Mouse (Mus musculus): ENCODE results near the gene Nos3.

The Nos3 gene

DNA sequence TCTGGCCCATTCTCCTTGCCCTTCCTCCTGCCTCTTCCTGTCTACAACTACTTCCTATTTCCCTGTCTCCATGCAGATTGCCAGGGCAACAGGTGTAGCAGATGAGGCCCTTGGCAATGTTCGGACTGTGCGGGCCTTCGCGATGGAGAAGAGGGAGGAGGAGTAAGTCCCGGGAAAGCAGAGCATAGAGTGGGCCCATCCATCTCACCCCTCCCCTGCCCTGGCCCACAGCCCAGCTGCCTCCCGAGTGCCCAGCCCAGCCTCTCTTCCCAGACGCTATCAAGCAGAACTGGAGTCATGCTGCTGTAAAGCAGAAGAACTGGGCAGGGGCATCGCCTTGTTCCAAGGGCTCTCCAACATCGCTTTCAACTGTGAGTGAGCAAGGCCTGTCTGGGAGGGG, 37.4 kb downstream of the Nos3 start:
- no peak for DNase-seq

DNA sequence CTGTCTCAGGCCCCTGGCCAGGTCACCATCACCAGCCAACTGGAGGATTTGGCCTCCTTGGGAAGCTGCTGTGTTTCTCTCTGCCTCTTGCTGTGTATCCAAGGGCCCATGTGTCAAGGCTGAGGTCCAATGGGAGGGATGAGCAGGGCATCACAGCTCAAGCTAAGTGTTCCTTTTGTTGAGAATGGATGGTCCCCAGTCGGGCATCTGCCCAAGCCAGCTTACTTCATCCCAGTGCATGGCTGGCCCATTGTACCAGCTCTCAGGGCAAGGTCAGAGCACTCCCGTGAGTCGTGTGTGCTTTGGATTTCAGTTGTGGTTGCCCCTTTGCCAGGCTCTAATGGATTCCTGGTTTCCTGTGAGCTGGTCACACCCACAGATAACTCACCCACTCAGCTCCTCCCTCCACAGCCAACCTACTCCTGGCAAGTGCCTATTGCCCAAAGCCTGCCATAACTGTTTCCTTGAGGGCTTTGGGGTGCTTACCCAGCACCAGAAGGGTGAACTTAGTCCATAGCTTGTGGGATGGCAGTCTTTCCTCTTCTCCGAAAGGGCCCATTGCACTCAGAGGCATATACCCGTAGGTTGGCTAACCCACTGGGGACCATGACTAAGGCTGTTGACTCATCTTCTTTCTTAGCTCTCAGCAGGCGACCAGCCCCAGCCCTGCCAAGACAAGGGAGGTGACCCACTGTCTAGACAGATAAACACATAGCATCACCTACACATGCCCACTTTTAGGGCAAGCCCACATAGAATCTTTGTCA, 40.2 kb downstream of the Nos3 start:
- no peak for DNase-seq

DNA sequence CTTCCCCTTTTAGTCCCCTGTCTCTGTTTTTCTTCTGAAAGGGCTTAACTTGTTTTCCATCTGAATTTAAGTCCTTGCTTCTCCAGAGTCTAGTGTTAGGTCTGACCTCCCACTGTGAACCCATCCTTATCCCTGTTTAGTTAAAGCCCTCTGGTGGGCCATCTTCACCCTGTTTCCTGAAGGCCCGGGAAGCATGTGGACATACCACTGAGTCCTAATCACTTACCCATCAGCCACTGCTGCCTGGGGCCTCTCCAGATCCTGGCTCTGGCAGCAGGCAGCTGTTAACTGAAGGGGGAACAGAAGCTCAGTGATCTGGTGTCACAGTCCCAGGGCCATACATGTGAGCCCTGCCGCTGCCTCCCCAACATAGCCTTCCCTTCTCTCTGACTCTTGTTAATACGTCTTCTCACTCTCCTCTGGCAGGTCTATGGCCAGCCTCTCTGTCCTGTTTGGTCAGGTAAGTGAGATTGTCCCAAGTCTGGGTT, 40.8 kb downstream of the Nos3 start:
- no peak for DNase-seq

DNA sequence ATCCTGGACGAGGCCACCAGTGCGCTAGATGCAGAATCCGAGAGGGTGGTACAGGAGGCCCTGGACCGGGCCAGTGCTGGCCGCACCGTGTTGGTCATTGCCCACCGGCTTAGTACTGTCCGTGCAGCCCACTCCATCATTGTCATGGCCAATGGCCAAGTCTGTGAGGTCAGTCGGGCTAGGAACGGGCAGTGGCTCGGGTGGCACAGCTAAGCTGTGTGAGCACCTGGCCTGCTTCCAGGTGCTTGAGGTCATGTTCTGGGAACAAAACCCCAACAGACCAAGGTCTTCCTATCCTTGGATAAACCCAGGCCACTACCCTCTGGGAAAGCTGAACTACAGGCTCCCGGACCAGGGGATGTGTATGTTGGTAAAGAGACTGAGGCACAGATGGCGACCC, 44.0 kb downstream of the Nos3 start:
- no peak for DNase-seq

DNA sequence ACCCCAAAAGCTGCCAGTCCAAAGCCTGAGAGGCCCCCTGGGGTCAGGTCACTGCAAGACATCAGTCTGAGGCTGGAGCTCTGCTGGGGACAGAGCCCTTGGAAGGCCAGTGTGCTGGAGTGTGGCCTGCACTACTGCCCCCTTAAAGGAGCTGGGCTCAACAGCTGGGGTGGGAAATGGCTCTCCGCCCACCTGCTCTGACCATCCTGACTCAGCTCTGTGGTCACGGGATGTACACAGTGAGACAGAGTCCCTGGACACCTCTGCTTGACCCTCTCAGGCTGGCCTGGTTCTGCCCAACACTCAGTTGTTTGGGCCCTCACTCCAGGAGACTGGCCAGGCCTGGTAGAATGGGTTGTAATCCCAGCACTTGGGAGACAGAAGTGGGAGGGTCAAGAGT, 44.9 kb downstream of the Nos3 start:
- DNase-seq = no peak

DNA sequence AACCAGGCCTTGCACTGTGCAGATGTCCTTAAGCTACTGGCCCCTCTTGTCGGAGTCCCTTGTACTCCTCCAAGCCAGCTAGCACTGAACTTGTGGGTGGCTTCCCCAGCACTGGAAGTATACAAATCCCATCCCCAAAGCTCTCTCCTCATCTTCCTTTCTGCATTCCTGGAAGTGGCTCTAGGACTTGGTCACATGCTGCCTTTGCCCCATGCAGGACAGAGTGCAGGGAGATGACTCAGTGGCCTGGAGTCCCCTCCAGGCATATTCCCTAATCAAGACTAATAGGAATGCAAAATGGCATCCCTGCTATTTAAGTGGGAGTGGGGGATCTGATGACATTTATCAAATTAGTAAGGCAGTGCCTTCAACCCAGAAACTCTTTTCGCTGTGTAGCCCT, 47.5 kb downstream of the Nos3 start:
- DNase-seq = no peak

DNA sequence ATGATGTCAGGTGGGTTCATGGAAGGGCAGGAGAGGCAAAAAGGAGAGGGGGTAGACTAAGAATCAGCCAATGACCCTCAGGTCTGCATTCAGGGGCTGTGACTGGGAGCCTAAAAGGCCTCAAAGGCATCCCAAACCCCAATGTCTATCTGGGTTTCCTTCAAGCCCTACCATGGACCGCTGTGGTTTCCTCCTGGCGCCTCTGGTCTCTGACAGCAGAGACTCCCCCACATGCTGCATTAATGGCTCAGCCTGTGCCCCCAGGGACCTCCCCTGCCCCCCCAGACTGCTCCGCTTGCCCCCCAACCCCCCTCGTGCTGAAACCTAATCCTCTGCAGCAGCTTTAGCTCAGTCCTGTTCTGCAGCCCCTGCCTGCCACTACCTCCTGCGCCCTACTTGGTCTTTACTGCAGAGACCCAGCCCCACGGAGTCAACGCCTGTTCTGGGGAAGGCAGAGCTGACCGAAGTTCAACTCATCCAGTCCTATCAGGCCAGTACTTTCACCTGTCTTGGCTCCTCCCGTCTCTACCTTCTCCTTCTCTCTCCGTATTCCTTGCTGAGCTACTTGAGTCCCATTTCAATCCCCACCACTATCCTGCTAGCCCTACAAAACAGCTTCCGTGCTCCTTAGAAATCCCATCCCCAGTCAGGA, 48.6 kb downstream of the Nos3 start, which contains the start of gene Asic3:
Gene Asic3, plus strand, starts transcription at position 351 of the 652 bp plus-strand sequence.
- DNase-seq = no peak

DNA sequence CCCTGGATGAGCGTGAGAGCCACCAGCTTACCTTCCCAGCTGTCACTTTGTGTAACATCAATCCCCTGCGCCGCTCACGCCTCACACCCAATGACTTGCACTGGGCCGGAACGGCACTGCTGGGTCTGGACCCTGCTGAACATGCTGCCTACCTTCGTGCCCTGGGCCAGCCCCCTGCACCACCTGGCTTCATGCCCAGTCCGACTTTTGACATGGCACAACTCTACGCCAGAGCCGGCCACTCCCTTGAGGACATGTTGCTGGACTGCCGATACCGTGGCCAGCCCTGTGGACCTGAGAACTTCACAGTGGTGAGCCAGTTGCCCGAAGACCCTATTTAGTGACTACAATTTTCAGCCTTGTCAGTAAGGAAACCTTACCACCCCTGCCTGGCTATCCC, 49.3 kb downstream of the Nos3 start:
- no peak for DNase-seq

DNA sequence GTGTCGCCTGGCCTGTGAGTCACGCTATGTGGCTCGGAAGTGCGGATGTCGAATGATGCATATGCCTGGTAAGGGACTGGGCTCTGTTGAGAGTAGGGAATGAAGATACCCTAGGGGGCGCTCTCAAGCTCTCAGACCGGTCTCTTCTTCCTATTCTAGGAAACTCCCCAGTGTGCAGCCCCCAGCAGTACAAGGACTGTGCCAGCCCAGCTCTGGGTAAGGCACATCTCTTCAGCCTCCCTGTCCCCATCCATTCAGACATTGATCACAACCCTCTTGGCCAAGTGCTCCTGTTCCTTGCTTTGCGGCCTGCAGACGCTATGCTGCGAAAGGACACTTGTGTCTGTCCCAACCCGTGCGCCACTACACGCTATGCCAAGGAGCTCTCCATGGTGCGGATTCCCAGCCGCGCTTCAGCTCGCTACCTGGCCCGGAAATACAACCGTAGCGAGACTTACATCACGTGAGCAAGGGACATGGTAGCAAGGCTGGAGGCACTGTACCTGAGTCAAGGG, 51.7 kb downstream of the Nos3 start:
- DNase-seq = peak; percentile 67

DNA sequence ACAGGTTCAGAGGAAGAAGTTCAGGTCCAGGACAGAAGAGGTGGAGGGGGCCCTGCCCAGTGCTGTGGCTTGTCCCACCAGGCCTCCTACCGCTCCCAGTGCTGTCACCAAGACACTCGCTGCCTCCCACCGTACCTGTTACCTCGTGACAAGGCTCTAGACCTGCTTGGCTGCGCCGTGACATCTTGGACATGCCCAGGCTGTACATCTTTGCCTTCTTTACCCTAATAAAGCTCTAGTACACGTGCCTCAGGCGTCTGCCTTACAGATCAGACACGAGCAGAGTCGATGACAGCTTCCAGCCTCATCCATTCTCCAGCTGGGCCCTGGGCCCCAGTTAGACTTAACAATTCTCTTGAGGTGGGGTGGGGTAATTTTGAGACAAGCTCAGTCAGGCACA, 53.0 kb downstream of the Nos3 start:
- no peak for DNase-seq

DNA sequence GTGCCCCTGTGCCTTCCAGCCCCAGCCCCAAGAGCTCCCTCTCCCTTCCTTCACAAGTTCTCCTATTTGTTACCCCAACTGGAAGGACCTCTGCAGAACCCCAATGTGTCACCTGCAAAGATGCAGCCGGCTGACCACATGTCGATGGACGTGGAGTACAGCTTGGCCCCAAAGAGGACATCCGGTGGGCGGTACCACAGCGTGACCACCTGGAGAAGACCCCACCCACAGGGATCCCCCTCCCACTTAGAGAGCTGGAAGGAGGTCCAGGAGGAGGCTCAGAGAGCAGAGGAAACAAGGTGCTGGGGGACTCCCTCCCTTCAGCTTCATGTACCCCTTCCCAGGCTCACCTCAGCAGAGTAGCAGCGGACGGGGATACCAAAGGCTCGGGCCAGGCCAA, 55.8 kb downstream of the Nos3 start:
- no peak for DNase-seq

DNA sequence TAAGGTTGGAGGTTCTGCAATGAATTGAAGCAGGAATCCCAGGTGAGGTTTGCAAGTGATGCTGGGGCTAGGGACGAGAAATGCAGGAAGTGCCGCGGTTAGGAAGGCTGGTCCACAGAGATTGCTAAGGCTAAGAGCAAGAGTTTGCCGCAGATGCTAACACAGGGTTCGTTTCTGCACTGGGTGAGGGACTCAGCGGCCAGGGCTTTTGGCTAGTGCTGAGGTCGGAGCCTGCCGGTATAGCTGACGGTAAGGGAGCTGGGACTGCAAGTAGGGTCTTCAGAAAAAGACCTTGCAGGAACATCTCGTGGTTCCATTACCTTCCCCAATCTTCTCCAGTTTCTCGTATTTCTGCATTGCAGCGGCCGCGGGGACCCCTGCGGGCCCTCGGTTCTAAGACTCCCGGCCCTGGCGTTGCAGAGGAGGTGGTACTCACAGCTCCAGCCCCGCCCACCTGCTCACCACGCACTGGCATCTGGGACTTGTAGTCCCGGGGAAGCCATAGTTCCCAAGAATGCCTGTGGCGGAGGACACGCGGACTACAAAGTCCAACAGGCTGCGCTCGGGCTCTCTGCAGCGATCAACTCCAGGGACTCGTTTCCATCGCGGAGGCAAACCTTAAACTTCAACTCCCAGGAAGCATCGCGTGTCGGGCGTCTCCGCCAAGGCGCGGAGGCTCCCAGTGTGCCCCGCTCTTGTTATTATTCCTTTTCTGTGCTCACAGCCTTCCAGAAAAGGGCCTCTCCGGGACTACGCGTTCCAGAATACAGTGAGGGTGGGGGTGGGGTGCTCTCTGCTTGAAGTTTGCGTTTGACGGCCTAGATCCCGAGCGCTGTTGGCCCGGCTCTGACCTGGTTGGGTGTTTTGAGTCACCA, 58.8 kb downstream of the Nos3 start, which contains the start of the genes Cdk5 and Slc4a2:
Gene Cdk5, minus strand, starts transcription at position 402 of the 875 bp plus-strand sequence.
Gene Slc4a2, plus strand, starts transcription at position 709 of the 875 bp plus-strand sequence.
- DNase-seq = peak; percentile 98

DNA sequence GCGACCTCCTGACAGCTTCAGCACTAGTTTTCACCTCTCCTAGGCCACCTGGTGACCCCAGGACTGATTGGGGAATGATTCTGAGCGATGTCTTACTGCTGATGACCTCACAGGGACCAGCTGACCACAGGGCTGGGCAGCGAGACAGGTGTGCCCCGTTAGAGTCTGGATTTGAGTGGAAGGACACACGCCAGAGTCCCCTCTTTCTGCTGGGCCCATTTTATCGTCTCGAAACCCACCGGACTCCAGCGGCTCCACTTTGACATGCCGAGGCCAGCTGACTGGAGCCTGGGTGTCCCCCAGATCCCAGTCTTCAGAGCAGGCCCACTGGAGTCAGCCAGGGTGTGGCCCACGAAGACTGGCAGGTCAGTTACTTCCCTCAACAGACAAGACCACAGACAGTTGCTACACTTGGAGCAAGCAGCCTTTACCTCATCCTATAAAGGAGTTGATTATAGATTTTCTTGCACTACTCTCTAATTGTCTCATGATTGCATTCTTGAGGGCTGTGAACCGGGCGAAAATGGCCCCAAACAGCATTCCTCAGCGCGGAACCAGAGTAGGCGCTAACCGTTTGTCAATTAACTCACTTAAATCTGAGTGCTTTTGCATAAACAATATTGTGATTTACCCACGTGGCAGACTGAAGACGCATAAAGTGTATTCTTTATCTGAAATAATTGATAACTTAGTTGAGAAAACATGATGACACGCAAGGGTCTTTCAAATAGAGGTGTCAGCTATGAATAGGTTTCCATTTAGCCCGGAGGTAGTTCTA, 59.6 kb downstream of the Nos3 start:
- no peak for DNase-seq

DNA sequence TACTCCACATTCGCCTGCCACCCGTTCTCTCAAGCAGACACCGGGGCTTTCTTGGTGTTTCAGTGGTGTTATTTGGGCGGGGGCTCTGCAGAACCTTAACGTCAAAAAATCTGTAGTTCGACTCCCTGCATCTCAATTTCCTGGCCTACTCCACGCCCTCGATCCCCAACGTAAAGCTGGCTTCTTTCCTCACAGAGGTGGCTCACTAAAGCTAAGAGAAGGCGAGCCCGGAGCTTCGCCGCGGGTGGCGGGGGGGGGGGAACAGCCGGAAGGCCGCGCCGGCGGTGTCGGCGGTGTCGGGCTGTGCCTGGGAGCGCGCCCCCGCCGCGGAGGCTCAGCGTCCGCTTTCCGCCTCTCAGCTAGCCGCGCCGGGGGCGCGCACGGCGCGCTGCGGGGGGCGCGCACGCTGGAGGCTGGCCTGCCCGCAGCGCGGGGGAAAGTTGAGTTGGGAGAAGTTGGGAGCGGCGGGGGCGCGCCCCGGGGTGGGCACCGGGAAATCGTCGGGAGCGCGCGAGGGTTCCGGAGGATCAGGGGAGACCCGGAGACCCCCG, 60.3 kb downstream of the Nos3 start:
- DNase-seq = peak; percentile 79

DNA sequence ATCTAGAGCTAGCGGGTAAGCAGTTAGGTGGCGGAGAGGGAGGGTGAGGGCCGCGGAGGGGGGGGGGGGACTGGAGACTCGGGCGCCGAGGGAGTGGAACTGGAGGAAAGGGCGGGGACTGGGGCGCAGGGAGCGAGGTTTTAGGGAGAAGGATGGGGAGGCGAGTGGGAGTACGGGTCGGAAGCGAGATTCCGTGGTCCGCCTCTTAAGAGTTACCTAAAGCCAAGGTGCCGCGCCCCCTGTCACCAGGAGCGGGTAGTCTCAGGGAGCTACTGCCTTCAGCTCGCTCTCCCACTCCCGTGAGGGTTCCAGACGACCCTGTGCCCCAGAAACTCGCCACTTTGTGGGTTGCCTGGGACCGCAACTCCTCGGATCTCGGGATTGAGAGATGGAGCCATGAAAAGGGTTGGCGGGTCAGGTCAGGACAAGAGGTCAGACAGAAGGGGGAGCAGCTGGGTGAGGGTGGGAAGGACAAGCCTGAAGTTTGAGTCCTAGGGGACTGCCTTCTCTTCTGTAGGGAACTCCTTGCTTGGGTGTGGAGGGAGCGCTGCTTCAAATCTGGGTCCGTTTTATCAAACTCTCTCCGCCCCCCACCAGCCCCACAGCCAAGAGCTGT, 60.9 kb downstream of the Nos3 start:
- DNase-seq = no peak

DNA sequence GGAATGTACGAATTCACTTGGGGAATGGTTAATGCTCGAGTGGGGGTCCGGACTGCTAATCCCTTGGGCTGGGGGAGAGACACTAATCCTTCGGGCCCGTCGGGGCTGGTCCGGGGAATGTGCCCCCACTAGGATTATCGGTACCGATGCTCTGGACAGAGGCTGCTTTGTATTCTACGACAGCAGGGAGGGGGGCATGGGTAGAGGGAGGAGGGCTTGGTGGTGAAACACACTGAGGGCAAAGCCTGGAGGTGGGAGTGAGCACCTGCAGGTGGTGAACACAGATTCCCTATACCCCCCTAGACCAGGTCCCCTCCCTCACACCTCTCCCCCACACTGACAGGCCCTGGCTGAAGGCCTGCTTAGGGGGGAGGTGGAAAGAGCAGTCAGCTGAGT, 61.4 kb downstream of the Nos3 start:
- DNase-seq = no peak

DNA sequence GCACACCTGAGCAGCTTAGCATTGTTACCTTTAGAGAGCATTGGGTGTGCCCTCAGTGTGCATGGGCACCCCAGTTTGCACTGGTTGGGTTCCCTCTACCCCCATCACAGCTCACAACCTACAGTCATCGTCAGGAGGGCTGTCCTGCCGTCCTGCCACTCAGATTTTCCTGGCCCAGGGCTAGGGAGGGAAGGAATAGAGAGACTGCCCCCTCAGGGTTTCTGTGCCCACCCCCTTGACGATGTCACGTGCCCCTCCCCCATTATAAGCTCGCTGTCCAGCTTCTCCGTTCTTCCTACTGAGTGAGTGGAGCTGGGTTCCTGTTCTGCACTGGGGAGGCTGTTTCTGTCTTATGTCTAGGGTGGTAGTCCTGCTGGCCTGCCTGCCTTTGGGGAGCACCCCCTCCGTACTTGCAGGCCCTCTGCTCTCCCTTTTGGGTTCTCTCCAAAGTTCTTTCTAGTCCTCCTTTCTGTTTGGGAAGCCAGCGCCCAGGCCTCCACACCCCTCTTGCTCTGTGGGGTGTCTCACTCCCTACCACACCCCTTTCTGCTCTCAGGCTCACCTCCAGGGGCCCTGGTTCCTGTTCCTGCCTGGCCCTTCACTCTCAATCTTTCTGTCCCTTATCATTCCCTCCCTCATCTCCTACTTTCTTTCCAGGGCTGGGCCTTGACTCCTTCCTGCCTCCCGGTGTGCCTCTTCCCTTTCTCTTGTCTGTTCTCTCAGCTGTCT, 62.1 kb downstream of the Nos3 start:
- no peak for DNase-seq

DNA sequence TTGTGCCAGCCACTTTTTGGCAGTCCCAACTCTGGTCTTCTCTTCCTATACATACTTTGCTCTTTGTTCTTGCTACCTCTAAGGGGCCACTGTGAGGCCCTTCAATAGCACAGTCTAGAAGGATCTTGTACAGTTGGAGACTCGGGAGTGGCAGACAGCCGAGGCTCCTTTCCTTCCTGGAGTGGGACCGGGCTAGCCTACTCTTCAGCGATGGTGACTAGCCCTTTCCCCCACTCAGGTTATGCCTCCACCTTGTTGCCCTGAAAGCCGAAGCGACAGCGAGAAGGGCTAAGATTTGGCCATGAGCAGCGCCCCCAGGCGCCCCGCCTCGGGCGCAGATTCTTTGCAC, 62.6 kb downstream of the Nos3 start:
- DNase-seq = no peak

DNA sequence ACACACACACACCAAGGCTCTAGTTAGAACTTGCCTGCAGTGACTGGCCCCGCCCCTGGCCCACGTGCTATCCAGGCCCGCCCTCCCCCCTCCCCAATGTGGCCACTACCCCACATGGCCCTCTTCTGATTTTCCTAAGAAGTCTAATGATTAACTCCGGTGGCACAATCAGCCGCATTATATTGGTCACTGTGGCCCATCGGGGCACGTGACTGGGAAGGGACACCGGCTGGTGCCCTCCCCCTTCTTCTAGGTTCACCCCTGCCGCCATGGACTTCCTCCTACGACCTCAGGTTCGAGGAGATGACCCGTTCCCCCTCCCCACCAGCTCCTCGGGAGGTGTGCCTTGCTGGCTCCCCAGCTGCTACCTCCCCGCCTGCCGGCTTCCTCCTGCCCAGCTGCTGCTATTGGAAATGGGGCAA, 63.4 kb downstream of the Nos3 start:
- no peak for DNase-seq

DNA sequence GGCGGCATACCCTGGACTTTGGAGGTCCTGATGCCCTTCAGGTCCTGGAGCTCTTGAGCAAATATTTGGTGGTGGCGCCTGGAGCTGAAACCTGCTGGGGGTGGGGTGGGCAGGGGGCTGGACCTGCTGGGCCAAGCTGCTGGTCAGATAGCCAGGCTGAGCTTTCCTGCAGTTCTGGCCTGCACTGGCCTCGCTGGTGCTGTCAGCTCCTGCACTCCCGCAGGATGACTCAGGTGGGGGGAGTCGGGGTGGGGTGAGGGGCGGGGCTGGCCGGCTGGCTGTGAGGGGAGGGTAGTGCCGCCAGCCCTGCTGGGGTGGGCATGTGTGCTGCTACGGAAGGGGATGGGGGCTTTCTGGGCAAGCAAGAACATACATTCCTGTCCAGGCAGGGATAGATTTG, 64.0 kb downstream of the Nos3 start:
- no peak for DNase-seq

DNA sequence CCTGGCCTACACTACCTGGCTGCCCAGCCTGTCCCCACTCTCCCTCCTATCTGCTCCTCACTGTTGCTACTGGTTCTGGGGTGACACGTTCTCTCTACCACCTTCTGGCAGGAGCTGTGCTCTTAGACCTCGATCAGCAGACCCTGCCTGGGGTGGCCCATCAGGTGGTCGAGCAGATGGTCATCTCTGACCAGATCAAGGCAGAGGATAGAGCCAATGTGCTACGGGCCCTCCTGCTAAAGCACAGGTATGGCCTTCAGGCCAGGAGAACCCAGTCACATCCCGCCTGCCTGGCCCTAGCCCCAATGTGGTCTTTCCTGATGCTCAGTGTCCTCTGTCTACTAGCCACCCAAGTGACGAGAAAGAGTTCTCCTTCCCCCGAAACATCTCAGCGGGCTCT, 69.4 kb downstream of the Nos3 start:
- DNase-seq = no peak
